Mouse (Mus musculus) cerebellum, adult 9-10 months (tissue): ENCODE results near the gene Gpr19.
A peak's percentile ranks its signal among the peaks of the same experiment; 100 is the strongest.

Source experiments
- DNase-seq: peaks from one replicate; pipeline ENCODE4 v3.0.0; 2022

Gpr19 gene

GRCm38 (mm10) chr6:134847550-134847949 lies 50.8 kb downstream of the Gpr19 start:
- no peak for DNase-seq

- no peak for DNase-seq
Observed at GRCm38 (mm10) chr6:134846308-134846707, 52.1 kb downstream of the Gpr19 start.

- DNase-seq = no peak
Observed at GRCm38 (mm10) chr6:134845726-134846125, 52.7 kb downstream of the Gpr19 start.

- no peak for DNase-seq
Observed at GRCm38 (mm10) chr6:134840346-134840745, 58.0 kb downstream of the Gpr19 start.

GRCm38 (mm10) chr6:134838111-134838510 lies 60.3 kb downstream of the Gpr19 start:
- no peak for DNase-seq

- no peak for DNase-seq
Observed at GRCm38 (mm10) chr6:134834585-134835251, 63.7 kb downstream of the Gpr19 start.

GRCm38 (mm10) chr6:134830776-134831175 lies 67.6 kb downstream of the Gpr19 start:
- DNase-seq = no peak

GRCm38 (mm10) chr6:134829786-134830700 lies 68.3 kb downstream of the Gpr19 start, which contains the start of gene Crebl2:
Gene Crebl2 (plus strand): TSS chr6:134830154.
- DNase-seq = peak; percentile 100

- no peak for DNase-seq
Observed at GRCm38 (mm10) chr6:134822844-134823243, 75.5 kb downstream of the Gpr19 start.

GRCm38 (mm10) chr6:134820411-134820810 lies 78.0 kb downstream of the Gpr19 start:
- DNase-seq = no peak

GRCm38 (mm10) chr6:134819741-134820140 lies 78.6 kb downstream of the Gpr19 start:
- DNase-seq = no peak
